Mouse (Mus musculus) small intestine, adult 2 months (tissue): ENCODE data around the gene Xpnpep1.

Experiments used
- CTCF ChIP-seq: fragments of 200-500 bp; IDR thresholded peaks from 2 replicates; pipeline ENCODE4 v1.5.1; 2012; ENCODE audit warnings: low read depth, mild to moderate bottlenecking, control low read depth, inconsistent platforms, low read length, moderate library complexity, mixed read lengths; ENCODE audit not compliant: insufficient replicate concordance, insufficient read length; ENCODE audit errors: extremely low read depth
- POLR2A ChIP-seq: fragments of 200-500 bp; IDR thresholded peaks from 2 replicates; pipeline ENCODE4 v1.6.1; 2012; ENCODE audit warnings: low read depth, mild to moderate bottlenecking, control low read depth, inconsistent platforms, low read length, moderate library complexity

DNA sequence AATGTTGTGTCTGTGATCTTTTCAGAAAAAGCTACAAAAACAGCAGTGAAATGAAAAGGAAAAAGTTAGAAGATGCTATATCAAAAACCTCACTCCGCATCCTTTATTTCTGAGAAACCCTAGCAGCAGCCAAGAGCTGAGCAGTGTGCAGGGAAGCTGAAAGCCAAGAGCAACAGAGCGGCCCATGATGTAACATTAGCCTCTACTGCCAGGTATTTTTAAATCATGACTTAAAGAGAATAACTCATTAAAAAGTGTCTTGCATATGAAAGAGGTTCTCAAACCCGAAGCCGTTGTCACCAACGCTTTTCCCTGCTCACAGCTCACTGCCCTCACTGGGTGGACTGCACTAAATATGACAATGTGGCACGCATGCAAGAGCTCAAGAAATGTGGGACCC is 9.7 kb downstream of the Xpnpep1 start:
- TF ChIP-seq CTCF (no peak), POLR2A (no peak)
